Mouse (Mus musculus) Patski (cell line): ENCODE measurements at regions not wholly inside any gene's neighbourhood (a gene's known extent, or its start where the extent isn't known, plus 50 kb on each side); places are given as distances from the start of the nearest gene placed in this dataset.
"Not testable (repeated sequence)": the region's sequence is repeated elsewhere in the genome, so short reads cannot be mapped to it uniquely, and the experiment has no call there.

ENCODE experiments used
- ATAC-seq: fragments of 100-300 bp; one replicate; pipeline ENCODE4 v1.8.0; 2021
- CTCF ChIA-PET: fragments of 350-600 bp; sonication (Branson Sonifier 250); formaldehyde crosslinking; loops from one replicate; lab custom pipeline; 2022; ENCODE audit warnings: inconsistent platforms; lab: Charles Lee
- POLR2A ChIA-PET: fragments of 350-600 bp; sonication (Branson Sonifier 250); formaldehyde crosslinking; loops from one replicate; lab custom pipeline; 2022; ENCODE audit warnings: antibody characterized with exemption, inconsistent platforms; lab: Charles Lee
- DNase-seq: peaks from one replicate; pipeline ENCODE4 v3.0.0-alpha.2; 2011; ENCODE audit warnings: low read depth, low spot score
- H3K27me3 ChIP-seq: fragments of 371-371 bp; one replicate; pipeline ENCODE4 v1.5.1; 2021
- CTCF ChIP-seq: fragments of 100-300 bp; IDR thresholded peaks from one replicate; pipeline ENCODE4 v1.5.1; 2021
- in situ Hi-C: fragments of 300-500 bp; cut with MboI; formaldehyde crosslinking; loops from 3 replicates; pipeline ENCODE4 v1.11.1; 2018; ENCODE audit warnings: low pct_unique_long_range_greater_than_20kb, mixed read lengths

DNA sequence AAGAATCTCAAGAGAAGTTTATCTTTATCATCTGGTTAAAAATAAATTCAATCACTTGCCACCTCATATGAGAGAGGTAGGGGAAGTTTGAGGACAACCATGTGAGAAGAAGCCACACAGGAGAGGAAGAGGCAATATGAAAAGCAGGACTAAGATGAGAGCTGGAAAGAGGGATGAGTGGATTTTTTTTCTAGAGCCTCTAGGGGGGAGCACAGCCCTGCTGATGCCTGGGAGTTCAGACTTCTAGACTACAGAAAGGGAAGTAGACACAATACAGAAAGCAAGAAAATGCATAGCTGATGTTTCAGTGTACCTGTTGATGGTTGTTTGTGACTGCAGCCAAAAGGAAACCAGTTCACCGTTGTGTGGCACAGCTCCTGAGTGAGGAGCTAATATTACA, 108.6 kb upstream of the Tacr1 start:
- ChIA-PET POLR2A (no interaction called here), CTCF (interaction anchor here (0.8 kb wide), 1 partner anchor 410 kb away, joined by 3 read pairs; no protein-coding TSS in a partner anchor)
- in situ Hi-C loops: no loop called here
- peaks cover 7% of the 10 kb centered on the region for H3K27me3 ChIP-seq
- DNase-seq (no peak), ATAC-seq (no peak)
- TF ChIP-seq CTCF: peak; percentile 21

DNA sequence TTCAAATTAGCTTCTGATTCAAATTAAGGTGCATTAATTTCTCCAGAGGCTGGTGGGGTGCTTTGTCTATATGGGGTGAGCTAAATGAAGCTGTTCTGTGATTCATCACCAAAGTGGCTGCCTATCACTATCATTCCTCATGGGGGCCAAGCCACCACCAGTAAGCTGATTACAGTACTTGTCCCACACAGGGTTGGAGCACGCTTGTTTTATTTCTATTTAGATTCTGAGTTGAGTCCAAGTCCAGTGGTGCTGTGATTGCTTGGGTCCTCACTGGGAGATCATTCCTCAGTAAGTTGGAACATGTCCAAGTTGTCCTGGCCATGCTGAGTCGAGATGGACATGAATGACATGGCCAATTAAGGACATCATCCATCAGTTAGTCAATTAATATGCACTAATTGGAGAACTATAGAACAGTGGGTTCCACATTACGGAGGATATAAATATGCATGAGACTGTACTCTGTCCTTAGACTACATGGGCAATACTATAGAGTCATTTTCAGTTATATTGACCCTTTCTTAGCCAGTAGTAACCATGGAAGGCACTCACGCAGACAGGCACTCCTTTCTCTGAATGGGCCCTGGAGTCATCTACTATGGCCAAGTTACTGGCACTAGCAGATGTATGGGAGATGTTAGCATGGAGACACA, 105.3 kb upstream of the Tacr1 start:
- in situ Hi-C loops: no loop called here
- ChIA-PET POLR2A (no interaction called here), CTCF (interaction anchor here (1.2 kb wide), 1 partner anchor 123 kb away, joined by 3 read pairs; no protein-coding TSS in a partner anchor)
- peaks cover 7% of the 10 kb centered on the region for H3K27me3 ChIP-seq
- TF ChIP-seq CTCF: no peak
- ATAC-seq (no peak), DNase-seq (no peak)

- H3K27me3 ChIP-seq, DNase-seq, POLR2A ChIA-PET, in situ Hi-C loops, CTCF ChIA-PET, ATAC-seq: not testable (repeated sequence)
Measured at GRCm38 (mm10) chr6:82302241-82302640, 99.9 kb upstream of the Tacr1 start.

GRCm38 (mm10) chr6:82313691-82314090, 88.4 kb upstream of the Tacr1 start:
- POLR2A ChIA-PET: no interaction called here
- CTCF ChIA-PET: no interaction called here
- no peak for TF ChIP-seq CTCF
- no peaks in the 10 kb centered on the region for H3K27me3 ChIP-seq
- no peak for ATAC-seq
- in situ Hi-C loops: no loop called here
- no peak for DNase-seq
